Mouse (Mus musculus): ENCODE data around the gene Pik3ap1.

GRCm38 (mm10) chr19:41303433-41303832 is 81.5 kb downstream of the Pik3ap1 start:
- TF ChIP-seq CTCF (IDR thresholded peaks at IDR 0.05; ENCODE audit: extremely low read depth, insufficient read length, insufficient replicate concordance, low read depth, low read length) (no peak), POLR2A (IDR thresholded peaks at IDR 0.05; ENCODE audit: low read depth, low read length) (no peak)

Data from small intestine, adult 2 months (tissue).